Mouse (Mus musculus) layer of hippocampus, adult 9-11 months (tissue): Measurements from ENCODE around the gene Mei1.
"Not testable (repeated sequence)": the region's sequence is repeated elsewhere in the genome, so short reads cannot be mapped to it uniquely, and the experiment has no call there.

Experiments
- DNase-seq: peaks from one replicate; pipeline ENCODE4 v3.0.0; 2022

Mei1 gene

GRCm38 (mm10) chr15:82087266-82087665 is 17.5 kb downstream of the Mei1 start:
- no peak for DNase-seq

- DNase-seq, result no peak
Observed at GRCm38 (mm10) chr15:82091061-82091460, 21.3 kb downstream of the Mei1 start.

- DNase-seq, result peak; percentile 77
Observed at GRCm38 (mm10) chr15:82106953-82107555, 37.3 kb downstream of the Mei1 start.

- DNase-seq, result no peak
Observed at GRCm38 (mm10) chr15:82120544-82120943, 50.7 kb downstream of the Mei1 start.

- not testable (repeated sequence) for DNase-seq
Observed at GRCm38 (mm10) chr15:82126690-82127089, 56.9 kb downstream of the Mei1 start.

GRCm38 (mm10) chr15:82127426-82128374 is 57.9 kb downstream of the Mei1 start, which contains the start of gene Ccdc134:
Ccdc134 (plus strand) TSS chr15:82127922.
- DNase-seq, result peak; percentile 96

GRCm38 (mm10) chr15:82128398-82128797 is 58.6 kb downstream of the Mei1 start:
- DNase-seq, result no peak

- DNase-seq, result no peak
Observed at GRCm38 (mm10) chr15:82130599-82130998, 60.8 kb downstream of the Mei1 start.

- peak; percentile 63 for DNase-seq
Observed at GRCm38 (mm10) chr15:82135372-82135771, 65.6 kb downstream of the Mei1 start.

GRCm38 (mm10) chr15:82138565-82138964 is 68.8 kb downstream of the Mei1 start:
- DNase-seq, result peak; percentile 52

- DNase-seq, result no peak
Observed at GRCm38 (mm10) chr15:82139196-82139595, 69.4 kb downstream of the Mei1 start.

- DNase-seq, result no peak
Observed at GRCm38 (mm10) chr15:82140355-82140754, 70.6 kb downstream of the Mei1 start.

- DNase-seq, result no peak
Observed at GRCm38 (mm10) chr15:82144157-82144556, 74.4 kb downstream of the Mei1 start.

- no peak for DNase-seq
Observed at GRCm38 (mm10) chr15:82145408-82145807, 75.6 kb downstream of the Mei1 start.

- no peak for DNase-seq
Observed at GRCm38 (mm10) chr15:82145851-82146769, 76.3 kb downstream of the Mei1 start.

- peak; percentile 99 for DNase-seq
Observed at GRCm38 (mm10) chr15:82146770-82147610, 77.2 kb downstream of the Mei1 start, which contains the start of gene Srebf2. Srebf2 (plus strand) TSS chr15:82147181.

GRCm38 (mm10) chr15:82147611-82148111 is 77.9 kb downstream of the Mei1 start:
- peak; percentile 51 for DNase-seq

GRCm38 (mm10) chr15:82148510-82148911 is 78.7 kb downstream of the Mei1 start:
- no peak for DNase-seq

GRCm38 (mm10) chr15:82150042-82150441 is 80.2 kb downstream of the Mei1 start:
- no peak for DNase-seq

- DNase-seq, result no peak
Observed at GRCm38 (mm10) chr15:82151176-82151575, 81.4 kb downstream of the Mei1 start.

- no peak for DNase-seq
Observed at GRCm38 (mm10) chr15:82152022-82152421, 82.2 kb downstream of the Mei1 start.

GRCm38 (mm10) chr15:82152435-82152834 is 82.6 kb downstream of the Mei1 start:
- no peak for DNase-seq
